Mouse (Mus musculus) left cerebral cortex, postnatal 36 days (tissue): ENCODE measurements around the gene Smug1. TPM values are rescaled to one million over a fixed set of nuclear protein-coding genes. Genes with fewer than 3 reads are reported as not detected.

ENCODE experiments used
- DNase-seq, 2 experiments: peaks; one replicate each; pipeline ENCODE4 v3.0.0; 2021 to 2022; ENCODE audit warnings: low spot score in 2 of 2, mixed read lengths in 1 of 2
- intact Hi-C: fragments of 180-260 bp; cut with DNase I; formaldehyde crosslinking; loops from one replicate; pipeline ENCODE4 v1.15.1; 2025
- total RNA-seq, 2 experiments: library from RNA; stranded (reverse); gene quantifications; 2 replicates each; pipeline ENCODE4 v1.2.3; 2021

The Smug1 gene
- total RNA-seq: 10 to 100 TPM; 18.3 to 20.0 TPM

GRCm38 (mm10) chr15:103167042-103167615 is at the start of gene Smug1:
TSS of gene Smug1 (minus strand) at chr15:103167092.
- intact Hi-C loops: no loop called here
- DNase-seq: no peak

GRCm38 (mm10) chr15:103216052-103216451 is 49.2 kb upstream of the Smug1 start:
- intact Hi-C loops: no loop called here
- DNase-seq: no peak

- DNase-seq: peak; percentile 86 to 87
- intact Hi-C loops: no loop called here
Observed at GRCm38 (mm10) chr15:103214971-103215907, 48.3 kb upstream of the Smug1 start.

- DNase-seq: no peak
- intact Hi-C loops: no loop called here
Observed at GRCm38 (mm10) chr15:103214149-103214548, 47.3 kb upstream of the Smug1 start.

GRCm38 (mm10) chr15:103205156-103205555 is 38.3 kb upstream of the Smug1 start:
- no peak for DNase-seq
- intact Hi-C loops: loop anchor here (5.0 kb wide), 1 partner anchor 102 kb away; no protein-coding TSS in a partner anchor

- DNase-seq: no peak
- intact Hi-C loops: loop anchor here (5.0 kb wide), 1 partner anchor 40 kb away; the partner anchor contains the start of gene Hnrnpa1
Observed at GRCm38 (mm10) chr15:103202088-103202793, 35.3 kb upstream of the Smug1 start.

- DNase-seq: no peak
- intact Hi-C loops: no loop called here
Observed at GRCm38 (mm10) chr15:103197785-103198184, 30.9 kb upstream of the Smug1 start.

- intact Hi-C loops: no loop called here
Observed at GRCm38 (mm10) chr15:103196835-103197234, 29.9 kb upstream of the Smug1 start.

GRCm38 (mm10) chr15:103193606-103194005 is 26.7 kb upstream of the Smug1 start:
- no peak for DNase-seq
- intact Hi-C loops: no loop called here

More at GRCm38 (mm10) chr15:103196835-103197234, 29.9 kb upstream of the Smug1 start:
- DNase-seq: no peak

- intact Hi-C loops: no loop called here
- no peak for DNase-seq
Observed at GRCm38 (mm10) chr15:103190531-103191462, 23.9 kb upstream of the Smug1 start.

- intact Hi-C loops: no loop called here
Observed at GRCm38 (mm10) chr15:103190083-103190482, 23.2 kb upstream of the Smug1 start.

GRCm38 (mm10) chr15:103187803-103188202 is 20.9 kb upstream of the Smug1 start:
- intact Hi-C loops: no loop called here
- DNase-seq: no peak

More at GRCm38 (mm10) chr15:103190083-103190482, 23.2 kb upstream of the Smug1 start:
- DNase-seq: no peak

- DNase-seq: peak; percentile 54
- intact Hi-C loops: no loop called here
Observed at GRCm38 (mm10) chr15:103185462-103186198, 18.7 kb upstream of the Smug1 start.

GRCm38 (mm10) chr15:103183651-103184610 is 17.0 kb upstream of the Smug1 start:
- intact Hi-C loops: loop anchor here (2.0 kb wide), 1 partner anchor 129 kb away; no protein-coding TSS in a partner anchor
- DNase-seq: no peak

GRCm38 (mm10) chr15:103183135-103183534 is 16.2 kb upstream of the Smug1 start:
- intact Hi-C loops: loop anchor here (2.0 kb wide), 1 partner anchor 130 kb away; no protein-coding TSS in a partner anchor
- peak in 1 of 2 experiments; percentile 49 for DNase-seq

GRCm38 (mm10) chr15:103182166-103182790 is 15.4 kb upstream of the Smug1 start:
- intact Hi-C loops: loop anchor here (2.0 kb wide), 1 partner anchor 131 kb away; no protein-coding TSS in a partner anchor
- DNase-seq: peak; percentile 64 to 67

- intact Hi-C loops: no loop called here
- DNase-seq: no peak
Observed at GRCm38 (mm10) chr15:103180406-103180805, 13.5 kb upstream of the Smug1 start.
